Mouse (Mus musculus) thymus, adult 2 months (tissue): Measurements from ENCODE around the gene Bysl.

Experiments used
- CTCF ChIP-seq: fragments of 200-500 bp; IDR thresholded peaks from 2 replicates; pipeline ENCODE4 v1.5.1; 2012; ENCODE audit warnings: mild to moderate bottlenecking, control low read depth, low read length, moderate library complexity, borderline replicate concordance; ENCODE audit not compliant: control insufficient read depth, poor library complexity, insufficient read depth; ENCODE audit errors: extremely low read depth
- POLR2A ChIP-seq: fragments of 200-500 bp; IDR thresholded peaks from 2 replicates; pipeline ENCODE4 v1.6.1; 2012; ENCODE audit warnings: mild to moderate bottlenecking, low read length, control low read depth, moderate library complexity; ENCODE audit not compliant: control insufficient read depth, poor library complexity, insufficient read depth; ENCODE audit errors: extremely low read depth

- TF ChIP-seq CTCF: no peak
- TF ChIP-seq POLR2A: no peak
Measured at GRCm38 (mm10) chr17:47566133-47566532, 45.2 kb downstream of the Bysl start.
